Mouse (Mus musculus) stomach, postnatal 0 days (tissue): ENCODE measurements at regions not wholly inside any gene's neighbourhood (a gene's known extent, or its start where the extent isn't known, plus 50 kb on each side); places are given as distances from the start of the nearest gene placed in this dataset.

Experiments used
- ATAC-seq: fragments of 200-750 bp; cut with Nextera tagmentation; 2 replicates; pipeline ENCODE4 v1.8.0; 2017; ENCODE audit not compliant: low FRiP score, low TSS enrichment
- DNase-seq: peaks from one replicate; pipeline ENCODE4 v3.0.0-alpha.2; 2016; ENCODE audit warnings: low spot score
- H3K27ac ChIP-seq: fragments of 300-500 bp; sonication (generic); replicated peaks from 2 replicates; pipeline ENCODE4 v1.5.1; 2014; ENCODE audit warnings: mild to moderate bottlenecking, control low read depth
- H3K27me3 ChIP-seq: fragments of 300-500 bp; sonication (generic); 2 replicates; pipeline ENCODE4 v1.6.1; 2014; ENCODE audit warnings: low read length; ENCODE audit not compliant: control insufficient read depth, insufficient read depth
- H3K36me3 ChIP-seq: fragments of 300-500 bp; sonication (generic); 2 replicates; pipeline ENCODE4 v1.6.1; 2014; ENCODE audit warnings: low read length, mixed read lengths; ENCODE audit not compliant: control insufficient read depth, insufficient read depth
- H3K4me1 ChIP-seq: fragments of 300-500 bp; sonication (generic); replicated peaks from 2 replicates; pipeline ENCODE4 v1.6.1; 2014; ENCODE audit warnings: antibody characterized with exemption; ENCODE audit not compliant: control insufficient read depth, insufficient read depth
- H3K4me2 ChIP-seq: fragments of 300-500 bp; sonication (generic); replicated peaks from 2 replicates; pipeline ENCODE4 v1.6.1; 2014; ENCODE audit warnings: low read depth, mild to moderate bottlenecking, control low read depth, moderate library complexity
- H3K4me3 ChIP-seq: fragments of 300-500 bp; sonication (generic); 2 replicates; pipeline ENCODE4 v1.5.1; 2014; ENCODE audit warnings: low read depth, low read length, control low read depth
- H3K9ac ChIP-seq: fragments of 300-500 bp; sonication (generic); 2 replicates; pipeline ENCODE4 v1.6.1; 2014; ENCODE audit warnings: mild to moderate bottlenecking, low read length, control low read depth, mixed read lengths
- H3K9me3 ChIP-seq: fragments of 300-500 bp; sonication (generic); 2 replicates; pipeline ENCODE4 v1.6.1; 2016; ENCODE audit warnings: low read length; ENCODE audit not compliant: control insufficient read depth
- CTCF ChIP-seq: IDR thresholded peaks from 2 replicates; pipeline ENCODE4 v1.5.1; 2016; ENCODE audit warnings: antibody characterized with exemption, low read depth, mild to moderate bottlenecking, moderate library complexity
- EP300 ChIP-seq: optimal IDR thresholded peaks from 2 replicates; pipeline ENCODE3; 2016; ENCODE audit warnings: antibody characterized with exemption
- WGBS: fragments of 180-500 bp; shearing (Covaris S2); extraction: QIAGEN DNeasy Blood & Tissue Kit; methylation state at CpG from one replicate; pipeline ENCODE4 v1.1.7; 2014; 5-methylcytosine and 5-hydroxymethylcytosine counted together

- DNase-seq: no peak
- H3K9me3 ChIP-seq: no peaks in the 10 kb centered on the region
- no peaks in the 10 kb centered on the region for H3K4me1 ChIP-seq
- H3K36me3 ChIP-seq: no peaks in the 10 kb centered on the region
- no peak for ATAC-seq
- no peak overlapping the region for H3K4me3 ChIP-seq
- H3K27ac ChIP-seq: no peak overlapping the region
- no peak overlapping the region for H3K4me2 ChIP-seq
- 46% methylated on average over 4 of the region's 4 CpGs for WGBS
- H3K27me3 ChIP-seq: no peaks in the 10 kb centered on the region
- H3K9ac ChIP-seq: no peak overlapping the region
- TF ChIP-seq EP300 (no peak), CTCF (no peak)
These were observed 181.3 kb upstream of the Ttc29 start for GRCm38 (mm10) chr8:78031811-78032210.

- ATAC-seq: no peak
- TF ChIP-seq EP300: no peak
- no peak for TF ChIP-seq CTCF
- Histone ChIP-seq H3K36me3 (no peaks in the 10 kb centered on the region), H3K9me3 (no peaks in the 10 kb centered on the region), H3K4me1 (no peaks in the 10 kb centered on the region), H3K4me2 (no peak overlapping the region), H3K27ac (no peak overlapping the region), H3K9ac (no peak overlapping the region), H3K4me3 (no peak overlapping the region), H3K27me3 (no peaks in the 10 kb centered on the region)
- 76% methylated on average over 4 of the region's 4 CpGs for WGBS
- no peak for DNase-seq
These were observed 178.4 kb upstream of the Ttc29 start for GRCm38 (mm10) chr8:78034687-78035086.

DNA sequence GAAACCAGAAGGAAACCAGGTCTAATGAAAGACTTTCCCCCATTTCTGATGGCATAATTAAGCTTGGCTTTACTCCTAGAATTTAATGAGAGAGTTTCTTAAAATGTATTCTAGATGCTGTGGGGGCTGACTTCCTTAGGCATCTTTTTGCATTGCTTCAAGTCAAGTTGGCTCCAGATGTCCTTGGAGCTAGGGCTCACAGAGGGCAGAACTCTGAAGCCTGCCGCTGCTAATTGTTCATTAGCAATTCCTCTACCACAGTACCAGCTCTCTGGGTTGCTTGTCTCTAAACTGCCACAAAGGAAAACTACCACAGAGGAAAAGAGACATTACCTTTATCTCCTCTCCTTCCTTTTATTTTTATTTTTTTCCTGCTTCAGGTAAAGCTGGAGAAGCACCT, 175.9 kb upstream of the Ttc29 start:
- H3K4me2 ChIP-seq: no peak overlapping the region
- H3K9ac ChIP-seq: no peak overlapping the region
- no peak for TF ChIP-seq EP300
- TF ChIP-seq CTCF: no peak
- no peaks in the 10 kb centered on the region for H3K36me3 ChIP-seq
- no peaks in the 10 kb centered on the region for H3K4me1 ChIP-seq
- no peak for ATAC-seq
- H3K9me3 ChIP-seq: no peaks in the 10 kb centered on the region
- H3K4me3 ChIP-seq: no peak overlapping the region
- 83% methylated on average over 1 of the region's 1 CpGs for WGBS
- DNase-seq: no peak
- H3K27ac ChIP-seq: no peak overlapping the region
- no peaks in the 10 kb centered on the region for H3K27me3 ChIP-seq

DNA sequence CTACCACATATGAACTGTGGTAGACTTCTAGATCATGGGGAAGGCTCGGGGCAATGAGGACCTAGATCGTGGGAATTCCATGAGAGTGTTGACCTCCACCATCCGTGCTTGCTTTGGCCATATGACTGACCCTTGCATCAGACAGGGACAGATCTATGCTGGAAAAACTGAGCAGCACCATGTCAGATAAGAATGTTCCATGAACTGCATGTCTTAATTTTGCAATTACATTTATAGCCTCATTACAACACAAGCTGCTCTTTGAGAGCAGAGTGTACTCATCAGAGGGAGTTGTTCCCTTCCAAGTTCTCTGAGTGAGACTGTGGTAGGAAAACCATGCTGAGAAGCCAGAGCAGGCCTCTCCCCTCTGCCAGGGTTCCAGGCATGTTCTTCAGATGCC, 166.4 kb upstream of the Ttc29 start:
- Histone ChIP-seq H3K9ac (no peak overlapping the region), H3K4me3 (no peak overlapping the region), H3K9me3 (no peaks in the 10 kb centered on the region; the same call in 1 of the 2 replicates), H3K27ac (no peak overlapping the region), H3K4me2 (no peak overlapping the region), H3K27me3 (no peaks in the 10 kb centered on the region), H3K4me1 (no peaks in the 10 kb centered on the region), H3K36me3 (no peaks in the 10 kb centered on the region)
- ATAC-seq (no peak), DNase-seq (no peak)
- 88% methylated on average over 3 of the region's 3 CpGs for WGBS
- TF ChIP-seq CTCF (no peak), EP300 (no peak)

DNA sequence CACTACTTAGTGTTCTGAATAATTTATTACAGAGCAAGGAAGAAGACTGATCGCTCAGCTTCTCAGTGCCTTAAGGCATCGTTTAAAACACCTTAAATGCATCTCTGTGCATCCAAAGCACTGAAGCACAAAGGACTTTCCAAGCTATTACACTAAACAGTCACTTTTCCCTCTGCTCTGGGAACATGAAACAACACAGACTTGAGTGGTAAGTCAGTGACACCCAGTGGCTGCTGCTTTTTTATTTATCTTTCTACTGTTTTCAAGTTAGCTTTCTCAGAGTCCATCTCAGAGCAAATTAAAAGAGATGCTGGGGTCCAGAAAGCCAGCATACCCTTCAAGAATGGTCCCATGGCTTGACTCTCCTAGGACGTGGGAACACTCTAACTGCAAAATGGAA, 162.3 kb upstream of the Ttc29 start:
- Histone ChIP-seq H3K9ac (no peak overlapping the region), H3K4me1 (no peaks in the 10 kb centered on the region), H3K36me3 (no peaks in the 10 kb centered on the region), H3K4me2 (no peak overlapping the region), H3K27ac (no peak overlapping the region), H3K4me3 (no peak overlapping the region), H3K27me3 (no peaks in the 10 kb centered on the region), H3K9me3 (no peaks in the 10 kb centered on the region; the same call in 1 of the 2 replicates)
- peak; percentile 59 for TF ChIP-seq CTCF
- no peak for TF ChIP-seq EP300
- DNase-seq: no peak
- 73% methylated on average over 3 of the region's 3 CpGs for WGBS
- ATAC-seq: no peak

- H3K4me3 ChIP-seq: no peak overlapping the region
- no peak overlapping the region for H3K27ac ChIP-seq
- DNase-seq (peak; percentile 41), ATAC-seq (0 out of 2 replicates have a peak, but pooled peaks have one; percentile 45)
- TF ChIP-seq EP300 (no peak), CTCF (no peak)
- no peaks in the 10 kb centered on the region for H3K9me3 ChIP-seq
- no peak overlapping the region for H3K9ac ChIP-seq
- H3K4me1 ChIP-seq: no peaks in the 10 kb centered on the region
- no peak overlapping the region for H3K4me2 ChIP-seq
- 15% methylated on average over 5 of the region's 5 CpGs for WGBS
- H3K27me3 ChIP-seq: no peaks in the 10 kb centered on the region
- H3K36me3 ChIP-seq: no peaks in the 10 kb centered on the region
These were observed 158.7 kb upstream of the Ttc29 start for GRCm38 (mm10) chr8:78054435-78054834.
